Mouse (Mus musculus): ENCODE measurements around the gene Smpd3. TPM values are rescaled to one million over a fixed set of nuclear protein-coding genes. Genes with fewer than 3 reads are reported as not detected.

Smpd3 gene
- polyA plus RNA-seq, 1 experiment from 2014 or later = 64.8 TPM

Other genes with a start within 250 kb of the Smpd3 start
- 0.37 and 0.42 TPM in 2 replicates for gene Esrp2, start 201.0 kb downstream of the Smpd3 start, polyA plus RNA-seq (2015; fragmentation: Nextera tagmentation; extraction: Ambion mirVana)
- 18.2 and 20.6 TPM in 2 replicates for gene Pla2g15, start 187.6 kb downstream of the Smpd3 start, polyA plus RNA-seq (2015; fragmentation: Nextera tagmentation; extraction: Ambion mirVana)
- 49.3 and 58.4 TPM in 2 replicates for gene Slc7a6, start 169.1 kb downstream of the Smpd3 start, polyA plus RNA-seq (2015; fragmentation: Nextera tagmentation; extraction: Ambion mirVana)
- 37.7 and 40.8 TPM in 2 replicates for gene Slc7a6os, start 127.1 kb downstream of the Smpd3 start, polyA plus RNA-seq (2015; fragmentation: Nextera tagmentation; extraction: Ambion mirVana)
- 53.0 and 55.3 TPM in 2 replicates for gene Prmt7, start 127.1 kb downstream of the Smpd3 start, polyA plus RNA-seq (2015; fragmentation: Nextera tagmentation; extraction: Ambion mirVana)
- 59.2 and 61.3 TPM in 2 replicates for gene Zfp90, start 77.3 kb upstream of the Smpd3 start, polyA plus RNA-seq (2015; fragmentation: Nextera tagmentation; extraction: Ambion mirVana)
- not detected in 2 replicates for gene 6030452D12Rik, start 162.5 kb upstream of the Smpd3 start, polyA plus RNA-seq (2015; fragmentation: Nextera tagmentation; extraction: Ambion mirVana)
- gene Cdh3, start 172.9 kb upstream of the Smpd3 start, polyA plus RNA-seq (2015; fragmentation: Nextera tagmentation; extraction: Ambion mirVana) = 0.91 and 1.2 TPM in 2 replicates
- 7.9 and 9.2 TPM in 2 replicates for gene Gm10073, start 235.5 kb upstream of the Smpd3 start, polyA plus RNA-seq (2015; fragmentation: Nextera tagmentation; extraction: Ambion mirVana)

Data from forebrain, embryonic 16.5 days (tissue).